Mouse (Mus musculus): ENCODE data around the gene C77080.

C77080 gene

DNA sequence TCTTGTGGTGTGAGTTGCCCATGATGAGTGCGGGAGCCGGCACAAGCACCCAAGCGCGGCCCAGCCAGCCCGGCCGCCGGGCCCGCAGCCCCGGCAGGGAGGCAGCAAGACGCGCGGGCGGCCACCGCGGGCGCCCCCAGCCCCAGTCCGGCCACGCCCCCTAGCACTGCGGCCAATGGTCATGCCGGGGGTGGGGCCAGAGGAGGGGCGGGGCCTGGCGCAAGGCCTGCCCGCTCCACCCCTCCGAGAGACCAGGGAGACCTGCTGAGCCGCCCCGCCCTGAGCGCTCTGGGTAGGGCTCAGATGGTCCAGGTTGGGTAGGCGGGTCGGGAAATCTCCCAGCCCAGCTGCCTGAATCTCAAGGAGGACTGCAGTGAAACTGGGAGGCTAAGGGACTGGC lies 22.1 kb downstream of the C77080 start:
- peak; percentile 94 for DNase-seq (ENCODE audit: low read depth, low spot score)

DNA sequence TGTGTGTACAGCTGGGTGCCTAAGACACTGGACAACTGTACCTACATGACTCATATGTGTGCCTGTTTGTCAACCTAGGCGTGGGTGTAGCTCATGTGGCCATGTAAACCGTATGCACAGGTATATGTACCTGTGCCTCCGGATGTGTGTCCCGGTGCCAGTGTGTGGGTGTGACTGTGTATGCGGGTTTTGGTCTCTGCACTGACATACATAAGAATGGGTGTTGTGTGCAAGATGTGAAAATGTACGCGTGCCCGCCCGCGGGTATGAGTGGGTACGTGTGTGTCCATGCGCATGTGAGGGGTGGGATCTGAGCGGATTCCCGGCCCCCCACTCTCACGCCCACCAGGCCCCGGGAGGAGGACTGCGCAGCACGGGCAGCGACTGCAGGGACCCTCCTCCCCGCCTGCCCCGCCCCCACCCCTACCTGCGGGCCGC lies 22.6 kb downstream of the C77080 start:
- peak; percentile 59 for DNase-seq (ENCODE audit: low read depth, low spot score)

DNA sequence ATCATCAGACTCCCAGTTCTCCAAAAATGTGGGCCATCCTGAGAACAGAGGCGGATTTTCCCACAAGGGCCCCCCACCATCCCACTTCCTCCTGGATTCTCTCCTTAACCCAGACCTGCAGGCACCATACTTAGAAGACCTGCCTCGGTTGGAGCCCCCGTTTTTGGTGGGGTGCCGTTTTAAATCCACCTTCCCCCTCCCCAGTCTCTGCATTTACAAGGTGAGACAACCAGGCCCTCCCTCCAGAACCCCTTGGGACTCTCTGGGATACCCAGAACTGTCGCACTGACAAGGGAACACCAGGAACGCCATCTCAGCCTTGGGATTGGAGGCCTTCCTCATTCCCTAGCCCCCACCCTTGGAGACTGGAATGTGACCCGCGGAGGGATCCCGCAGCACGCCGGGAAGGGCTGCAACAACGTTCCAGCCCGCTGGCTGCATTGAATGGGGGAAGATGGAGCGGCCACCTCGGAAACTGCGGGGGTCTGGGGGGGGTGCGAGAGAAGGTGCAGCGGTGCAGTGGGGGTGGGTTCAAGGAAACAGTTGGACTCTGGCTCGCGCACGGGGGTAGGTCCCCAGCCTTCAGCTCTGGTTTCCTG lies 23.3 kb downstream of the C77080 start:
- DNase-seq (ENCODE audit: low read depth, low spot score), result peak; percentile 88

- peak; percentile 19 for DNase-seq (ENCODE audit: low read depth, low spot score)
Observed at GRCm38 (mm10) chr4:129236236-129236813, 24.9 kb downstream of the C77080 start.

DNA sequence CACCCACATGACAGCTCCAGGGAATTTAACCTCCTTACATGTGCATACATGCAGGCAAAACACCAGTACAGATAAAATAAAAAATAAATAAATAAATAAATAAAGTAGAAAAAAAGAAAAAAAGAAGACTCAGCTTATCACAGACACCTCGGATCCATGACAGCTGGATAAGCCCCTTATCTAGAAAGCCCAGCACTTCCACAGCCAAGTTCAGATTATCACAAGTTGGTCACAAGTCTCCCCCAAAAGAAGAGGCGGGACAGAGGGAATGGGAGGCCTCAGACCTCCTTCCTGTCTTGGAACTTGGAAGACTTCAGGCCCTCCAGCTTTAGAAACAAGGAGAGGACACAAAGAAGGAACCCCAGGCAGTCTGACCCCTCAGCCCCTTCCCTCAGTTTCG lies 26.1 kb downstream of the C77080 start:
- no peak for DNase-seq (ENCODE audit: low read depth, low spot score)

GRCm38 (mm10) chr4:129234488-129234887 lies 26.7 kb downstream of the C77080 start:
- DNase-seq (ENCODE audit: low read depth, low spot score), result no peak

DNA sequence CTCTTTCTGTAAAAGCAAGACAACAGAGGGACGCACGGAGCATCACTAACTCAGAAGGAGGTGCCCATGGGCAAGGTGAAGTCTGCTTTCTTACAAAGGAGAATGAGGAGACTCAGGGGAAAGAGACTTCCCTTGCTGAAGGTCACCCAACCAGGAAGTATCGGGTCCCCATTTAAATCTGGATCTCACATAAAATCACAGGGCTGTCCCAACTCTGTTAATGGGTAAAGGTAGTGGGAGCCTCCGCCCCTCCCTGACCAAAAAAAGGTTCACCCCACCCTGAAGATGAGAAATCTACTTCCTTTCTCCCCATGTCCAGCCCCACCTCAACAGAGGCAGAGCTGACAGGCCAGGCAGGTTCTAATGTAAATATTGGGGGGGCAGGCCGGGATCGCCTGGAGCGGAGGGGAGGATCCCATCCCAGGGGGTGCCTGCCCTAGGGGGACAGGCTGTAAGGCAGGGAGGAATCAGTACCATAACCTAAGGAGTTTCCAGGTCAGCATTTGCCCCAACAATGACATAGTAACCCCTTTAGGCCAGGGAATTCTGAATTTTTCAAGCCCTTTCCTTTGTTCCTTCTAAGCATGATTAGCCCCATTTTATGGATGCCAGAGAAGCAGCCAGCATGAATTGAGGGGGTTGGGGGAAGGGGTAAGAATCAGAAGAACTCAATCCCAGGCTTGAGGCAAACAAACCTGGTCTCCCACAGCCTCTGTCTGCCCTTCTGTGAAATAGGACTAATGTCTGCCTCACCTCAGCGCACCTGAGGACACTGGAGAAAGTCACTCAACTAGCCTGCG lies 28.4 kb downstream of the C77080 start:
- peak; percentile 67 for DNase-seq (ENCODE audit: low read depth, low spot score)

DNA sequence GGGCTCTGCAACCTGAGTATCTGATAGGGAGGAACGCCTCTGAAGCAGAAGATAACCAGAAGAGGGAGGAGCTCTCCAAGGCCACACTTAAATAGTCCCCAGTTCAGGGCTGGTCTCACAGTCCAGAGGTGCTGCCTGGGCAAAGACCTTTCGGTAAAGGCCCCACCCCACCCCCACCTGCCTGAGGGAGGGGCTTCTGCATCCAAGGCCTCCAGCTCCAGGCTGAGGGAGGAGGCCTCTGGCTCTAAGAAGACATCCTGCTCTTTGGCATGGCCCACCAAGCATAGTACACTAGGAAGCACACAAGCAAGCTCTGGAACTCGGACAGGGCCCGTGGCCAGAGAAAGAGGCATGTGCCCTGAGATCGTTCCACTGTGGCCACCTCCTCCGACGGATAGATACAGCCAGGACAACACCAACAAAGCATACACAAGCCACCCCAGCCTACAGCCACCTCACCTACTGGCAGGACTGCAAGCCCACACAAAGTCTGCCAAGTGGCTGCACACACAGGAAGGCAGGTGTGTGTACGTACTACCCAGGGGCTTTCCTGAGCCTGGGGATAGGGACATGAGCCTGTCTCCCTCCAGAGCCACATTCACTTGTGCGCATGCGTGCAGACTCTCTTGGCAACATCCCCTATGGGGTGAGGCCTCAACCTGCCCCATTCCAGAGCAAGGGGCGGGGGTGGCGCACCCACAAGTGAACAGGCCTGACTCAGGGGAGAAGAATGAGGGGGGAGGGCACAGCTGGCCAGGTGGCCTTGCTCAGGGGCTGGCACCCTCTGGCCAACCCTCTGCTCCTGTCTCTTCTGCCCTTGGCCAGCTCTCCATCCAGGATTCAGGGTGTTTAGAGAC lies 29.4 kb downstream of the C77080 start:
- peak; percentile 98 for DNase-seq (ENCODE audit: low read depth, low spot score)

GRCm38 (mm10) chr4:129230926-129231325 lies 30.3 kb downstream of the C77080 start:
- peak; percentile 93 for DNase-seq (ENCODE audit: low read depth, low spot score)

- no peak for DNase-seq (ENCODE audit: low read depth, low spot score)
Observed at GRCm38 (mm10) chr4:129227985-129228381, 33.2 kb downstream of the C77080 start.

DNA sequence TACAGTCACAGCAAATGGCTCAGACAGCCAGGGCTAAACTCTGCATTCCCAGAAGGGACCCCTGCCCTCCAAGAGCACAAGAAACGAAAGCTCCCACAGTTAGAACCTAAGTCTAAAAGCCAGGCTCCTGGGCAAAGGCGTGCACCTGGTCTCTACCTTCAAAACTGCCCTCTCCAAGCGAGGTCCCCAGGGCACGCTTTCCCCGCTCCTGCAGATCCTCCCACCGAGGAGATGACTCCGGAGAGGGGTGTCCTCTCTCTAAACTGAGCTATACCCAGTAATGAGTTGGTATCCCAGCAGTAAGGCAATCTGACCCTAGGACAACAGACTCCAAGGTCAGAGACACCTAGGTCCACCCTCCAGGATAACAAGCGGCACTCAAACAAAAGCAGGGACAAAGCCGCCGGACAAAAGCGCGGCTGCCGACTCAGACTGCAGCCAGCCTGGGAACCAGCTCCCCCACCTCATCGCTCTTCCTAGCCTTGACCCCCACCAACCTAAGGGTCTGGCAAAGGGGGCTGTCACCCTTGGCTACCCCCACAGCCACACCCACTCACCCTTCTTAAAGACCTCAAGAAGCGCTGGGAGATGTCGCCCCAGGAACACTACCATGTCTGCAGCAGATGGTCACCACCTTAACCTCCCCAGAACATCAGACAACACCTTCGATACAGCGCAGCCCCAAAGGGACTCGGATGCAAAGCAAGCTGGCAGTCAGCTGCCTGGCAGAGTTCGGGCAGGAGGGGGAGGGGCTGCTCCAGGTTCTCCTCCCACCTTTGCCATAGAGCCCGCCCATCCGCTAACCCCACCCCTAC lies 33.8 kb downstream of the C77080 start:
- DNase-seq (ENCODE audit: low read depth, low spot score), result peak; percentile 49

GRCm38 (mm10) chr4:129226441-129226963 lies 34.7 kb downstream of the C77080 start:
- peak; percentile 92 for DNase-seq (ENCODE audit: low read depth, low spot score)

DNA sequence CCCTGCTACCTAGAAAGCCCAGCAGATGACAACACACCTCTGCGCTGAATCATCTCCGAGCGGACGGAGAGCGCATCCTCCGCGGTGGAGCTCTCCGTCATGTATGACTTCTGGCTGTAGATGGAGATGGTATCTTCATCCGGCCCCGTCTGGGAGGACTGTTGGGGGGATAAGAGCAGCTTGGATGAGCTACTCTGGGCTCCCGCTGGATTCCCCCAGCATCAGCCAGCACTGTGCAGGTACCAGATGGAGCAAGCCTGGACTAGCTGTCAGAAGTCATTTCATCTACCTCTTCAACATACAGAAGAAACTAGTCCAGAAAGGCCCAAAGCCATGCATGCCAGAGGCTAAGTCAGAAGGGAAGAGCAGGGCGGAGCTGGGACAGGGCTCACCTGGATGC lies 35.9 kb downstream of the C77080 start:
- DNase-seq (ENCODE audit: low read depth, low spot score), result no peak

DNA sequence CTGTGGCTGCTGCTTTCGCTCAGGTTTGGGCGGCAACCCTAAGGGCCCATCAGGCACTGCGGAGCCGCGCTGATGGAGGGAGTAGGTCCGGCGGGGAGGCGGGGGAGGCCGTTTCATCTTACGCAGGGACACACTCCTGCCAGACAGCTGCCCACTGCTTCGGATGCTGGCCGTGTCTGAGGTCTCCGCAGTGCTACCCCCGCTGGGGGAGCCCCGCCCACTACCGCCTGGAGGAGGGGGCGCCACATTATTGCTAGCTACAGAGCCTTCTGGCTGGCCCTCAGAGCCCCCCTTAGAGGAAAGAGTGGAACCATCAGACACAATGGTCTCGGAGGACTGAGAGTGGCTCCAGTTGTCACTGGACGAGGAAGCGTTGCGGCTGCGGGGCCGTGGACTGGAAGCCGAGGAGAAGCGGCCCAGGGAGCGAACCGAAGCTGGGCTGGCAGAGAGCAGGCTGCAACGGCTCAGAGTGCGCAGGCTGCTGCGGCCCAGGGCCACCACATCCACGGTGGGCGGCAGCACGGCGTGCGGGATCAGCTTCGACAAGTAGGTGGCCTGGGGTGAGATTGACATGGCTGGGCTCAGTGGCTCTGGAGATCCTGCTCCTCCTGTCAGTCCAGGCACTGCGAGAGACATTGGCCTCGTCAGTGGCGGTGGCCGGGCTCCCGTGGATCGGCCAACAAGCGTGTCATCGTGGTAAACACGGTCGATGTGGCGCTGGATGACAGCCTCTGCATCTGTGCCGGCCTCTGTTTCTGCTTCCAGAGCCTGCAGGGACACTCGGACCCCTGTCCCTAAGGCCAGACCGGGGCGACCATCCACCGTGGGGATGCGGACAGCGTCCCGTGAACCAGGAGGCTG lies 37.6 kb downstream of the C77080 start:
- peak; percentile 33 for DNase-seq (ENCODE audit: low read depth, low spot score)

- peak; percentile 91 for DNase-seq (ENCODE audit: low read depth, low spot score)
Observed at GRCm38 (mm10) chr4:129222019-129222925, 38.9 kb downstream of the C77080 start.

DNA sequence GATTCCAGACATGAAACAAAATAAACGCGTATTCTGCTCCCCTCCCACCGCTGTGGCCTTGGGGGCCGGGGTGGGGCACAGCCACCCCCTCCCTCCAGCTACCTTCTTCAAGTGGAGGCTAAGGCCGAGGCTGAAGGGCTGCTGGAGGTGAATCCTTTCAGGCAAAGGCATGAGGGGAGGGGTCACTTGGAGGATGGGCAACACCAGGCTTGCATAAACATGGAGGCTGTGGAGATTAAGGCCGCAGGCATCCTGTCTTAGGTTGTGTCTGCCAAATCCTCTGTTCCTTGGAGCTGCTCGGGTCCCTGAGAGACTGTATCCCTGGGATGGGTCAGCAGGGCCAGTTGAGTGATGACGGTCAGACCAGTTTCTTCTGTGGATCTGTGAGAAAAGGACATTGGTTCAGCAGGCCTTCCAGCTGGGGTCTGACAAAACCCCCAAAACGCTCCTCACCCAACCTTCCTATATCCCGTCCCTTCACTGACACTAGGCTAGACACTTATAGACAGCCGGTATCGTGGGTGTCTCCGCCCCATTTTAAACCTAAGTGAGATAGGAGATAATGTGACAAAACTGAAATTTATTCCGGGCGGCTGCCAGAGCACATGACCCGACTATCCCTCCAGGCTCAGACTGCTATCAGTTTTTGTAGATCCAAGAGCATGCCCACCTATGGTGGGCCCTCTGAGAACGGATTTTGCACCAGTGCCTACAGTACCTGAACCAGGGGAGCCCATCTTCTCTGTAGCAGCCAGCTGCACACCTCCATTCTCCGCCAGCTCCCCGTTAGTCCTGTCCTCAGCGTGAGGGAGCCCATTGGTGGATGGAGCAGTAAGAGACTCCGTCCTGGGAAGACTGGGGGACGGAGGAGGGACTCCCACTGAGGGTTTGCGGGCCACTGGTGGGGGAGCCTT lies 39.9 kb downstream of the C77080 start:
- peak; percentile 69 for DNase-seq (ENCODE audit: low read depth, low spot score)

- no peak for DNase-seq (ENCODE audit: low read depth, low spot score)
Observed at GRCm38 (mm10) chr4:129220376-129221089, 40.7 kb downstream of the C77080 start.
